Mouse (Mus musculus): ENCODE measurements around the gene Hoxd13.

The Hoxd13 gene

GRCm38 (mm10) chr2:74661685-74662084 is 6.4 kb upstream of the Hoxd13 start:
- peak; percentile 71 for DNase-seq (ENCODE audit: low read depth)

DNA sequence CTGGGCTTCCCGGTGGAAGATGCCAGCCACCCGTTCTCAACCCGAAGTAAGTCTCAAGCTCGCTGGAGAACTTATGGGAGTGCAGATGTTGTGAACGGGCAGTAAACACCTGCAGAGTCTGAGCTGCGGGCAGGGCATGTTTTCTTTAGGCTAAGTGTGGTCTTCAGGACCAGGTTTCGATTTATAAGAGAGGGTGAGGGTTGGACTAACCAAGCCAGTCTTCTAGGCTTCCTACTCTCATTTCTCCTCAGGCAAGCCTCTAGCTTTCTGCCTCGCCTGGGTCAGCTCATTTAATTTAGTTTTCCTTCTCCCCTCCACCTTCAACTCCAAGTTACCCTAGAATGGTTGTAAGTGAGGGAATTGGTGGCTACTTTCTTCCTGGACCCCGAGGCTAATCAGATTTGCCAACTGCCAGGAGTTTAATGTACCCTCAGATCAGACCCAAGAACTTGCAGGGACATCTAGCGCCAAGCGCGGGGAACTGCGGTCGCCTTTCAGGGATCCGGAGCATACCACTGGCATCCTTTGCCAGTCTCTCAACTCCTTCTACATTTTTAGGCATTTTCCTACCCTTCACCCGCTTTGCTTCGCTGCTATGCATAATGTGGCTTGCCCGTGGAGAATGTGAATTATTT is 4.7 kb upstream of the Hoxd13 start:
- peak; percentile 81 for DNase-seq (ENCODE audit: low read depth)

DNA sequence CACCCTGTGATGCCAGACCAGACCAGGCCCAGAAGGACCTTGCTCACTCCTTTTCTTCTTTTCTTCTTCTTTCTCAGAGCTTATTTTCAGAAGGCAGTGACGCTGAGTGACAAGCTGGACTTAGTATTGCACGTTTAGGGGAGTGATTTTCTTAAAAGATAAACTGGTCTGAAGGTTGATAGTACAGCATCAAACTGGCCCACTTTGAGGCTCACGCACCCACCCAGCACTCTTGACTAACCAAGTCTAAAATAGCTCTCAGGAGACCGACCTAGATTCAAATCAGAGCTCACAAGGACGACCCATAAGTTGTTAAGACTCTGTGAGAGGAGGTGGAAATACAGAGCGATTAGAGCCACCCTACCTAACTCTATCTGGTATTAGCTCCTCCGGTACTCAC is 1.7 kb upstream of the Hoxd13 start:
- no peak for DNase-seq (ENCODE audit: low read depth)

DNA sequence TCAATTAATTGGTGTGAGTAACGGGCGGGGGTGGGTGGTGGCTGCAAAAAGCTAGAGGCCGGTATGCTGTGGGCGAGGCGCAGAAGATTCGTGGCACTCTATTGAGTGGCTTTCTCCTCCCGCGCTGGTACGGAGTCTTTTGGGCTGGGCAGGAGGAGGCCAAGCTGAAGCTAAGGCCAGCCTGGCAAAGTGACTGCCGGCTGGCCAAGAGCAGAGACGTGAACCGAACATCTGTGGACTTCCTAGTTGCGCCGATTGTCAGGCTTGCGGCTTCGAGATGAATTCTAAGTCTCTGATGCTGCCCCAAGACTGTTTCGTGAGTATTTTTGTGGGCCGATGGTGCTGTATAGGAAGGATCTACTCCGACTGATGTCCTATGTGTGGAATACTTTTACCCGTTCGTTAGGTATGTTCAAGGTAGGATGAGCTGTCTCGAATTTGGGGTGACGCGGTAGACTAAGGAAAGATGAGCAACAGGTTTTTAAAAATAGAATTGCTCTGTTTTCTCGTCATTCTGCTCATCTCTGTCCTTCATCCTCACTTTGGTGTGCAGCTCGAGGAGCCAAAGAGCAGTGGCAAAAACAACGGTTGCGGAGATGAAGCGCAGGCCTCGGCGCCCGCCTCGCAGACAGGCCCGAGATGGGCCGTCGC is 794 bp upstream of the Hoxd13 start:
- DNase-seq (ENCODE audit: low read depth), result no peak

GRCm38 (mm10) chr2:74668370-74669229 is 490 bp downstream of the Hoxd13 start:
- no peak for DNase-seq (ENCODE audit: low read depth)

DNA sequence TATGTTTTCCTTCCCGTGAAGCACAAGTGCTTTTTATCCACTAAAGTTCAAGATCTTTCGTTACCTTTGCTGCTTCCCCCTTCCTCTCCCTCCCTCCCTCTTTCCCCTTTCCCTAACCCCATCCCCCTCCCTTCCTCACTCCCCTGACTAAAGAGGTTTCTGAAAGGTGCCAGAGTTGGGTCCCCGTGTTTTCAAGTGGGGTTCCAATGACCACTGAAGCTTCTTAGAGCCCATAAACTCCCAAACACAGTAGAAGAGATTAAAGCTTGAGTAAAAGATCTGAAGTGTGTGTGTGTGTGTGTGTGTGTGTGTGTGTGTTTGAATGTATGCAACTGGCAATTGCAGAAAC is 1.1 kb downstream of the Hoxd13 start:
- no peak for DNase-seq (ENCODE audit: low read depth)

DNA sequence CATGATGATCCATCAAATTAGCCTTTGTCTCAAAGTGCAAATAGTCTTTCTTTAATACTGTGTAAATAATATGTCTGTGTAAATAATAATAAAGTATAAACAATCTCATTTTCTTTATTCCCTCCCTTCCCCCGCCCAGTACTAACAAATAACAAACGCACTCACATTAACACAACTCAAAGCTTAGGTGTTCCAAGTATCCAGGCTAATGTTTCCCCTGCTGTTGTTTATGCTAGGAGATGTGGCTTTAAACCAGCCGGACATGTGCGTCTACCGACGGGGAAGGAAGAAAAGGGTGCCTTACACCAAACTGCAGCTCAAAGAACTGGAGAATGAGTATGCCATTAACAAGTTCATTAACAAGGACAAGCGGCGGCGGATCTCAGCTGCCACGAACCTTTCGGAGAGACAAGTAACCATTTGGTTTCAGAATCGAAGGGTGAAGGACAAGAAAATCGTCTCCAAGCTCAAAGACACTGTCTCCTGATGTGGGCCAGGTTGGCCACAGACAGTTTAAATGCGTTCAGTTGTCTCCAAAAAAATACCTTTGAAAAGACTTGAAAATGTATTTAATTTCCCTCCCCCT is 1.6 kb downstream of the Hoxd13 start:
- DNase-seq (ENCODE audit: low read depth), result no peak

- no peak for DNase-seq (ENCODE audit: low read depth)
Measured at GRCm38 (mm10) chr2:74670632-74671188, 2.6 kb downstream of the Hoxd13 start.

DNA sequence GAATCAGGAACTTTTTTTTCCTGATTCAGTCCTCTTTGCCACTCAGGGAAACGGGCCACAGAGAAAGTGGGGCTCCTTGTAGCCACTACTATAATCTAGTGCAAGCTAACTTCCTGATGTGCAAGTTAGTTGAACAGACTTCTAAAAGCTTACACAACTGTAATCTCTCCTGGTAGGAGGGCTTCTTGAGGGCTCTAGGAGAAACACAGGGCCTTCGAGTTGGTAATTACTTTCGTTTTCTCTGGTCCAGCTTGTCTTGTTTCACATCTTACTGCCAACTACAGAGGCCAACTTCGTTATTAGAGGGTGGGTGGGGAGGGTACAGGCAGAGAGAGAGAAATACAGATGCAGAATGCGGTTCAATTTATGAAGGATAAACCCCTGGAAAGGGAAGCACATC is 3.7 kb downstream of the Hoxd13 start:
- no peak for DNase-seq (ENCODE audit: low read depth)

DNA sequence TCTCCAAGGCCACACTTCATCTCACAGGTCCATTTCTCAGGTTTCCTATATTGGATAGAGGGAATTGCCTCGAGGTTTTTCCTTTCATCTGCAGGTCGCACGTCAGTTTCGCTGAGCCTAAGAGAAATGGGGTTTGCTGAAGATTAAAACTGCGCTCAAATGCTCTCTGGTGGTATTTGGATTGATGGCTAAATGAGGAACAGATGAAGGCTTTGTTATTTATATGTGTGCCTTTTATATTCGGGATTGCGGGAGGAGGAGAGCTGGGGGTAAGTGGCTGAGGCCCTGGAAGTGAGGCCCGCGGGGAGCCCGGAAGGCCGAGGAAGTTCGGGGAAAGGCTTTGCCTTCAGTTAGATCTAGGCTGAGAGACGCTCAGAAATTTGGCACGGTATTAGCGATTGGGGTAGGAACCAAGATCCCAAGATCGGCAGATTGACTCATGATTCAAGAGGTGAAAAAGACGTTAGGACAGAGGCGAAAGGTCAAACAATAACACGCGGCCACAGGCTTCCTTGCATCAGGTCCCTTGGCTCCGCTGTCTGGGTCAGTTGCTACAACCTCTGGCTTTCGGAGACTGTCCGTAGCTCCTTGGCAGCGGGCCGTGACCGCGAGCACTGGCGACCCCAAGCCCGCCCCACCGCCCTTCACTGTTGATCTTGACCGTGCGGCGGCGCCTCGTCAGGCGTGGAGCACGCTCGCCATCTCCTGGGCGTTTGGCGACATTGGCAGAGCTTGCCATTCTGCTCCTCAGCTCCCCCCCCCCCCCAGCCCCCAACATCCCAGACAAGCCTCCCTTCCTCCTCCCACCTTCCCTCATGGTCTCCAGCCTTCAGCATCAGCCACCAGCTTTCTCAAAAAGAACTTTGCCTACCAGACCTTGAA is 4.6 kb downstream of the Hoxd13 start:
- DNase-seq (ENCODE audit: low read depth), result peak; percentile 76

GRCm38 (mm10) chr2:74673835-74674425 is 5.8 kb downstream of the Hoxd13 start:
- DNase-seq (ENCODE audit: low read depth), result no peak

GRCm38 (mm10) chr2:74674881-74675665 is 7.0 kb downstream of the Hoxd13 start, which contains the start of gene Hoxd12:
TSS of gene Hoxd12 (plus strand) at chr2:74675013.
- no peak for DNase-seq (ENCODE audit: low read depth)

DNA sequence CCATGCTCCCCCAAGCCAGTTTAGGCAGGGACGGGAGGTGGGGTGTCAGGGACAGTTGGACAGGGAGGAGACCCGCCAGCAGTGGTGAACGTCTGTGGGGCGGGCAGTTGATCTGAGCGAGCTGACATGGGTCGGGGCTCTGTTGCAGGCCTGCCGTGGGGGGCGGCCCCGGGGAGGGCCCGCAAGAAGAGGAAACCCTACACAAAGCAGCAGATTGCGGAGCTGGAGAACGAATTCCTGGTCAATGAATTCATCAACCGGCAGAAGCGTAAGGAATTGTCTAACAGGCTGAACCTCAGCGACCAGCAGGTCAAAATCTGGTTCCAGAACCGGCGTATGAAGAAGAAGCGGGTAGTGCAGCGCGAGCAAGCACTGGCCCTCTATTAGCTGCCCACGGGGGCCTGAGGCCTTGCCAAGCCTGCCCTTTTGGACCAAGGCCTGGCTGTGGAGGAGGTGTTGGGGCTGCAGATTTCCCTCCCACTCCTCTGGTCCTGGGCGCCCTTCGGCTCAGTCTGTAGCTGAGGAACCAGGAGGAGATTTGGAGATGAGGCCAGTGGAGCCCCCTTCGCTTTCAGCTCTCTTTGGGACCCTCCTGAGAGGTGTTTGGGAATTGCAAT is 7.7 kb downstream of the Hoxd13 start:
- DNase-seq (ENCODE audit: low read depth), result no peak

- DNase-seq (ENCODE audit: low read depth), result no peak
Measured at GRCm38 (mm10) chr2:74676376-74677052, 8.4 kb downstream of the Hoxd13 start.

- no peak for DNase-seq (ENCODE audit: low read depth)
Measured at GRCm38 (mm10) chr2:74677106-74677505, 9.0 kb downstream of the Hoxd13 start.

- DNase-seq (ENCODE audit: low read depth), result peak; percentile 20
Measured at GRCm38 (mm10) chr2:74678891-74679595, 10.9 kb downstream of the Hoxd13 start, which contains the start of gene Hoxd11. TSS of gene Hoxd11 (plus strand) at chr2:74679557.

GRCm38 (mm10) chr2:74679596-74679971 is 11.5 kb downstream of the Hoxd13 start:
- DNase-seq (ENCODE audit: low read depth), result no peak

DNA sequence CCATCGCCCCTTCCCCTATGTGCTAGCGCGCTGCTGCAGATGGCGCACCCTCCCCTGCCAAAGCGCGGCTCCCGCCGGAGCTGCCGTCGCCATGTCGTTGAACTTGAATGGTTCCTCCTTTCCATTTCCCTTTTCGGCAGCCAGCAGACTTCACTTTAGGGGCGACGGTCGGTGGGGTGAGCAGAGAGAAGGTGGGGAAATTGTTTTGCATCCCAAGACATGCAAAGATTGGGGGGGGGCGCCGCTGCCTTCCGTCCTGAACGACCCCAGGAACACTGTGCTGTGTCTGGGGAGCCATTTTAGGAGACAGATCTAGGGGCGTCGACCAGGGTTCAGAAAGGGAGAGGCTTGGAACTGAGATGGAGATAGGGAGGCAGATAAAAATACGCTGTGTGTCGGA is 11.9 kb downstream of the Hoxd13 start:
- DNase-seq (ENCODE audit: low read depth), result no peak

All from NIH3T3 (cell line).